Mouse (Mus musculus) forebrain, embryonic 11.5 days (tissue): ENCODE data around the gene Gm20388. TPM values are rescaled to one million over a fixed set of nuclear protein-coding genes. Genes with fewer than 3 reads are reported as not detected.

Source experiments
- ATAC-seq: fragments of 200-750 bp; cut with Nextera tagmentation; replicated peaks from 2 replicates; pipeline ENCODE4 v1.8.0; 2017; ENCODE audit warnings: moderate TSS enrichment; ENCODE audit not compliant: low FRiP score
- DNase-seq: peaks from one replicate; pipeline ENCODE4 v3.0.0-alpha.2; 2017; ENCODE audit warnings: low spot score
- H3K27ac ChIP-seq: fragments of 300-500 bp; sonication (generic); 2 replicates; pipeline ENCODE4 v1.5.1; 2014; ENCODE audit warnings: low read depth, low read length
- H3K27me3 ChIP-seq: fragments of 300-500 bp; sonication (generic); 2 replicates; pipeline ENCODE4 v1.6.1; 2014; ENCODE audit warnings: mild to moderate bottlenecking, low read length, mixed read lengths; ENCODE audit not compliant: control insufficient read depth, insufficient read depth
- H3K36me3 ChIP-seq: fragments of 300-500 bp; sonication (generic); 2 replicates; pipeline ENCODE4 v1.6.1; 2014; ENCODE audit warnings: mild to moderate bottlenecking, low read length, moderate library complexity, mixed read lengths; ENCODE audit not compliant: control insufficient read depth, insufficient read depth
- H3K4me1 ChIP-seq: fragments of 300-500 bp; sonication (generic); replicated peaks from 2 replicates; pipeline ENCODE4 v1.6.1; 2014; ENCODE audit warnings: low read length, mixed read lengths; ENCODE audit not compliant: control insufficient read depth, insufficient read depth
- H3K4me2 ChIP-seq: fragments of 300-500 bp; sonication (generic); 2 replicates; pipeline ENCODE4 v1.6.1; 2014; ENCODE audit warnings: low read depth, mild to moderate bottlenecking, low read length, moderate library complexity, mixed read lengths; ENCODE audit not compliant: severe bottlenecking
- H3K4me3 ChIP-seq: fragments of 300-500 bp; sonication (generic); 2 replicates; pipeline ENCODE4 v1.5.1; 2014; ENCODE audit warnings: low read depth, low read length
- H3K9ac ChIP-seq: fragments of 300-500 bp; sonication (generic); 2 replicates; pipeline ENCODE4 v1.6.1; 2014; ENCODE audit warnings: low read length
- H3K9me3 ChIP-seq: fragments of 300-500 bp; sonication (generic); 2 replicates; pipeline ENCODE4 v1.6.1; 2016; ENCODE audit warnings: low read length, mixed read lengths; ENCODE audit not compliant: control insufficient read depth
- WGBS: fragments of 180-500 bp; shearing (Covaris S2); extraction: QIAGEN DNeasy Blood & Tissue Kit; methylation state at CpG from one replicate; pipeline ENCODE4 v1.1.7; 2014; 5-methylcytosine and 5-hydroxymethylcytosine counted together
- polyA plus RNA-seq: library from polyadenylated mRNA; unstranded; fragments of >200 nt; fragmentation: Nextera tagmentation; extraction: Ambion mirVana; gene quantifications from 2 replicates; pipeline ENCODE4 v1.2.1, GENCODE M21; 2014

The Gm20388 gene
- polyA plus RNA-seq, 1 experiment from 2014 or later = not detected

GRCm38 (mm10) chr8:120664566-120664965 lies 753.9 kb downstream of the Gm20388 start:
- WGBS = 82% methylated on average over 6 of the region's 6 CpGs
- H3K9me3 ChIP-seq = no peaks in the 10 kb centered on the region
- no peak overlapping the region for H3K9ac ChIP-seq
- H3K27me3 ChIP-seq = no peaks in the 10 kb centered on the region
- peaks cover 9% of the 10 kb centered on the region for H3K4me1 ChIP-seq
- H3K4me3 ChIP-seq = no peak overlapping the region
- ATAC-seq = no peak
- H3K4me2 ChIP-seq = no peak overlapping the region
- no peaks in the 10 kb centered on the region for H3K36me3 ChIP-seq
- no peak for DNase-seq
- H3K27ac ChIP-seq = no peak overlapping the region

- H3K4me1 ChIP-seq = peaks cover 9% of the 10 kb centered on the region
- no peak overlapping the region for H3K9ac ChIP-seq
- 0 out of 2 replicates have a peak, but pooled peaks cover 3% of the 10 kb centered on the region for H3K36me3 ChIP-seq
- peak overlapping the region; percentile 62; the same call in 1 of the 2 replicates for H3K4me2 ChIP-seq
- 74% methylated on average over 3 of the region's 3 CpGs for WGBS
- H3K4me3 ChIP-seq = peak overlapping the region; percentile 69; the same call in 1 of the 2 replicates
- DNase-seq (no peak), ATAC-seq (no peak)
- no peaks in the 10 kb centered on the region for H3K9me3 ChIP-seq
- H3K27ac ChIP-seq = no peak overlapping the region
- no peaks in the 10 kb centered on the region for H3K27me3 ChIP-seq
These were observed 755.2 kb downstream of the Gm20388 start for GRCm38 (mm10) chr8:120665726-120666455.

GRCm38 (mm10) chr8:120666807-120667470 lies 756.3 kb downstream of the Gm20388 start:
- peak overlapping the region; percentile 94 for H3K9ac ChIP-seq
- H3K36me3 ChIP-seq = 0 out of 2 replicates have a peak, but pooled peaks cover 3% of the 10 kb centered on the region
- H3K4me1 ChIP-seq = peaks cover 9% of the 10 kb centered on the region
- H3K27me3 ChIP-seq = no peaks in the 10 kb centered on the region
- H3K4me3 ChIP-seq = peak overlapping the region; percentile 69
- no peak for DNase-seq
- no peaks in the 10 kb centered on the region for H3K9me3 ChIP-seq
- no peak for ATAC-seq
- WGBS = 2% methylated on average over 17 of the region's 17 CpGs
- H3K4me2 ChIP-seq = peak overlapping the region; percentile 62
- no peak overlapping the region; the same call in 1 of the 2 replicates for H3K27ac ChIP-seq

GRCm38 (mm10) chr8:120667561-120668373 lies 757.1 kb downstream of the Gm20388 start, which contains the start of the genes Gm27021 and Cox4i1:
Gene Gm27021 (minus strand): TSS chr8:120668079.
Gene Cox4i1 (plus strand): TSS chr8:120668222.
- ATAC-seq = peak; percentile 93
- peaks cover 9% of the 10 kb centered on the region for H3K4me1 ChIP-seq

GRCm38 (mm10) chr8:120668374-120668905 lies 757.8 kb downstream of the Gm20388 start, which contains the start of gene Emc8:
Gene Emc8 (minus strand): TSS chr8:120668573.
- peaks cover 7% of the 10 kb centered on the region for H3K36me3 ChIP-seq
- H3K9me3 ChIP-seq = no peaks in the 10 kb centered on the region
- peak; percentile 0; the same call in 1 of the 2 replicates for ATAC-seq
- H3K4me3 ChIP-seq = peak within 1 kb of the TSS; percentile 69
- H3K9ac ChIP-seq = peak within 1 kb of the TSS; percentile 94
- peaks cover 9% of the 10 kb centered on the region for H3K4me1 ChIP-seq
- no peaks in the 10 kb centered on the region for H3K27me3 ChIP-seq
- H3K4me2 ChIP-seq = peak within 1 kb of the TSS; percentile 62
- H3K27ac ChIP-seq = peak within 1 kb of the TSS; percentile 54
- WGBS = 1% methylated on average over 48 of the region's 51 CpGs
- DNase-seq = no peak

More at GRCm38 (mm10) chr8:120667561-120668373, 757.1 kb downstream of the Gm20388 start, which contains the start of the genes Gm27021 and Cox4i1:
- H3K36me3 ChIP-seq = peaks cover 7% of the 10 kb centered on the region
- peak; percentile 99 for DNase-seq
- peak within 1 kb of the TSS; percentile 54 for H3K27ac ChIP-seq
- peak within 1 kb of the TSS; percentile 94 for H3K9ac ChIP-seq
- WGBS = under 1% methylated on average over 92 of the region's 105 CpGs
- H3K4me3 ChIP-seq = peak within 1 kb of the TSS; percentile 69
- no peaks in the 10 kb centered on the region for H3K27me3 ChIP-seq
- H3K9me3 ChIP-seq = no peaks in the 10 kb centered on the region
- H3K4me2 ChIP-seq = peak within 1 kb of the TSS; percentile 62

- Histone ChIP-seq H3K4me3 (no peak overlapping the region), H3K27ac (no peak overlapping the region), H3K4me2 (no peak overlapping the region), H3K9me3 (no peaks in the 10 kb centered on the region), H3K36me3 (peaks cover 7% of the 10 kb centered on the region), H3K27me3 (no peaks in the 10 kb centered on the region), H3K9ac (no peak overlapping the region), H3K4me1 (peaks cover 3% of the 10 kb centered on the region)
- DNase-seq (no peak), ATAC-seq (no peak)
- 45% methylated on average over 6 of the region's 6 CpGs for WGBS
These were observed 761.1 kb downstream of the Gm20388 start for GRCm38 (mm10) chr8:120671775-120672174.

GRCm38 (mm10) chr8:120672626-120673229 lies 762.1 kb downstream of the Gm20388 start:
- H3K36me3 ChIP-seq = peaks cover 7% of the 10 kb centered on the region
- ATAC-seq (no peak), DNase-seq (no peak)
- no peak overlapping the region for H3K4me3 ChIP-seq
- H3K9ac ChIP-seq = no peak overlapping the region
- H3K9me3 ChIP-seq = no peaks in the 10 kb centered on the region
- WGBS = 92% methylated on average over 16 of the region's 16 CpGs
- H3K4me1 ChIP-seq = no peaks in the 10 kb centered on the region
- H3K27me3 ChIP-seq = no peaks in the 10 kb centered on the region
- no peak overlapping the region for H3K4me2 ChIP-seq
- H3K27ac ChIP-seq = no peak overlapping the region
